Mouse (Mus musculus) small intestine, adult 2 months (tissue): Measurements from ENCODE around the gene Atg10.

Source experiments
- CTCF ChIP-seq: fragments of 200-500 bp; IDR thresholded peaks from 2 replicates; pipeline ENCODE4 v1.5.1; 2012; ENCODE audit warnings: low read depth, mild to moderate bottlenecking, control low read depth, inconsistent platforms, low read length, moderate library complexity, mixed read lengths; ENCODE audit not compliant: insufficient replicate concordance, insufficient read length; ENCODE audit errors: extremely low read depth
- POLR2A ChIP-seq: fragments of 200-500 bp; IDR thresholded peaks from 2 replicates; pipeline ENCODE4 v1.6.1; 2012; ENCODE audit warnings: low read depth, mild to moderate bottlenecking, control low read depth, inconsistent platforms, low read length, moderate library complexity

DNA sequence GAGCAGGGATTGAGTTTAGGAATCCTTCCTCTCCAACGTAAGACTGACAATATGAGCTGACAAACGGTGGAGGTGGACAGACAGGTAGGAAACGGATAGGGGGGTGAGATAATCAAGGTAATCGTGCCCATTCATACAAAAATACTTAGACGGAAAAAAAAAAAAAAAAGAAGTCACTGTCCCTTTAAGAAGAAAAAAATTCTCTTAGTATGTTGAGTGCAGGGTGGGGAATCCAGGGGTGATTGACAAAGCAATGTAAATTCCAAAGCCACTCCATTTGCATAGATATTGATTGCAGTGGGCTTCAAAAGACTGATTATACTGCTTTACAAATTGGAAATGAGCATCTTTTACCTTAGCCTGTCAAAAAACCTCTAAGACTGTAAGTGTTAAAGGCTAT lies 123.4 kb downstream of the Atg10 start:
- no peak for TF ChIP-seq CTCF
- no peak for TF ChIP-seq POLR2A
